Mouse (Mus musculus) myocyte (in vitro differentiated cells): ENCODE measurements around the gene Uvrag. TPM values are rescaled to one million over a fixed set of nuclear protein-coding genes. Genes with fewer than 3 reads are reported as not detected.
A peak's percentile ranks its signal among the peaks of the same experiment; 100 is the strongest.

Source experiments
- H3K27me3 ChIP-seq: one replicate; pipeline ENCODE4 v1.6.1; 2011; ENCODE audit not compliant: control insufficient read depth, insufficient read depth, insufficient read length
- H3K36me3 ChIP-seq: one replicate; pipeline ENCODE4 v1.6.1; 2011; ENCODE audit not compliant: control insufficient read depth, insufficient read depth
- H3K4me2 ChIP-seq: one replicate; pipeline ENCODE4 v1.6.1; 2011; ENCODE audit warnings: low read depth, control low read depth
- H3K4me3 ChIP-seq: one replicate; pipeline ENCODE4 v1.5.1; 2011; ENCODE audit warnings: mild to moderate bottlenecking, control low read depth, moderate library complexity
- H3K79me2 ChIP-seq: one replicate; pipeline ENCODE4 v1.6.1; 2011; ENCODE audit not compliant: control insufficient read depth, insufficient read depth
- H3ac ChIP-seq: one replicate; pipeline ENCODE4 v1.6.1; 2011; ENCODE audit not compliant: control insufficient read depth, insufficient read length
- CEBPB ChIP-seq: IDR thresholded peaks from 2 replicates; pipeline ENCODE4 v1.6.1; 2011; ENCODE audit warnings: mild to moderate bottlenecking, moderate library complexity; ENCODE audit not compliant: poor library complexity, insufficient read depth, severe bottlenecking
- E2F4 ChIP-seq: IDR thresholded peaks from one replicate; pipeline ENCODE4 v1.6.1; 2011; ENCODE audit warnings: mild to moderate bottlenecking, control low read depth, moderate library complexity; ENCODE audit not compliant: insufficient read depth
- MAX ChIP-seq: IDR thresholded peaks from one replicate; pipeline ENCODE4 v1.6.1; 2011; ENCODE audit warnings: low read depth, mild to moderate bottlenecking, control low read depth
- MYOD1 ChIP-seq, 3 experiments: IDR thresholded peaks; one replicate each; pipeline ENCODE4 v1.6.1; 2011; ENCODE audit warnings: control low read depth in 2 of 3, low read depth in 2 of 3, mild to moderate bottlenecking in 2 of 3, moderate library complexity in 1 of 3; ENCODE audit not compliant: insufficient read length in 2 of 3, control insufficient read depth in 1 of 3
- MYOG ChIP-seq, 3 experiments: IDR thresholded peaks; one replicate each; pipeline ENCODE4 v1.6.1; 2011; ENCODE audit warnings: control low read depth in 2 of 3, low read depth in 2 of 3, mild to moderate bottlenecking in 2 of 3; ENCODE audit not compliant: insufficient read length in 2 of 3, control insufficient read depth in 1 of 3, insufficient read depth in 1 of 3
- POLR2A ChIP-seq: IDR thresholded peaks from one replicate; pipeline ENCODE4 v1.6.1; 2011; ENCODE audit warnings: low read depth, mild to moderate bottlenecking, control low read depth, moderate library complexity; ENCODE audit not compliant: insufficient read length
- POLR2AphosphoS2 ChIP-seq: IDR thresholded peaks from one replicate; pipeline ENCODE4 v1.6.1; 2011; ENCODE audit warnings: low read depth, control low read depth; ENCODE audit not compliant: insufficient read length
- REST ChIP-seq: IDR thresholded peaks from one replicate; pipeline ENCODE4 v1.6.1; 2011; ENCODE audit warnings: mild to moderate bottlenecking, control low read depth, moderate library complexity; ENCODE audit not compliant: insufficient read depth, insufficient read length
- SRF ChIP-seq: IDR thresholded peaks from one replicate; pipeline ENCODE4 v1.6.1; 2011; ENCODE audit warnings: low read depth; ENCODE audit not compliant: control insufficient read depth, insufficient read length
- TCF12 ChIP-seq: IDR thresholded peaks from one replicate; pipeline ENCODE4 v1.6.1; 2011; ENCODE audit warnings: mild to moderate bottlenecking, control low read depth; ENCODE audit not compliant: poor library complexity, insufficient read depth, severe bottlenecking
- TCF3 ChIP-seq: IDR thresholded peaks from one replicate; pipeline ENCODE4 v1.6.1; 2011; ENCODE audit warnings: low read depth, control low read depth; ENCODE audit not compliant: insufficient read length
- USF1 ChIP-seq: IDR thresholded peaks from one replicate; pipeline ENCODE4 v1.6.1; 2011; ENCODE audit warnings: low read depth, mild to moderate bottlenecking, control low read depth, moderate library complexity
- polyA plus RNA-seq: library from polyadenylated mRNA; unstranded; fragments of >200 nt; fragmentation: generic; extraction: Trizol; gene quantifications from one replicate; pipeline ENCODE4 v1.2.1, GENCODE M21; 2012; ENCODE audit warnings: missing spikeins

Gene Uvrag
- polyA plus RNA-seq = 9.0 TPM

- peak; percentile 53 for TF ChIP-seq SRF
- TF ChIP-seq CEBPB = no peak
- TF ChIP-seq POLR2A = peak; percentile 76
- TF ChIP-seq POLR2AphosphoS2 = peak; percentile 60
- no peak for TF ChIP-seq MAX
- TF ChIP-seq TCF12 = no peak
- TF ChIP-seq E2F4 = peak; percentile 61
- peak; percentile 98 for TF ChIP-seq USF1
- H3K4me3 ChIP-seq = peak within 1 kb of the TSS; percentile 48
- no peaks in the 10 kb centered on the region for H3K27me3 ChIP-seq
- H3ac ChIP-seq = peak within 1 kb of the TSS; percentile 55
- H3K36me3 ChIP-seq = no peaks in the 10 kb centered on the region
- H3K79me2 ChIP-seq = peaks cover 32% of the 10 kb centered on the region
- peak within 1 kb of the TSS; percentile 92 for H3K4me2 ChIP-seq
Observed at GRCm38 (mm10) chr7:99140984-99141918, at the start of gene Uvrag. Uvrag (minus strand) TSS chr7:99141141.

- peaks cover 4% of the 10 kb centered on the region for H3K27me3 ChIP-seq
Observed at GRCm38 (mm10) chr7:99189885-99190284, 48.9 kb upstream of the Uvrag start.

GRCm38 (mm10) chr7:99188630-99189029 is 47.7 kb upstream of the Uvrag start:
- no peak overlapping the region for H3ac ChIP-seq
- H3K36me3 ChIP-seq = no peaks in the 10 kb centered on the region
- H3K27me3 ChIP-seq = peaks cover 4% of the 10 kb centered on the region
- H3K79me2 ChIP-seq = no peaks in the 10 kb centered on the region
- H3K4me2 ChIP-seq = no peak overlapping the region
- no peak overlapping the region for H3K4me3 ChIP-seq
- TF ChIP-seq E2F4 (no peak), USF1 (no peak), MAX (no peak), POLR2A (no peak), MYOD1 (IDR thresholded peaks at IDR 0.05; ENCODE audit: control insufficient read depth in 1 of 3, insufficient read length in 2 of 3, low read depth in 2 of 3) (no peak), SRF (no peak), POLR2AphosphoS2 (no peak), REST (no peak), CEBPB (no peak), TCF3 (no peak), MYOG (IDR thresholded peaks at IDR 0.05; ENCODE audit: control insufficient read depth in 1 of 3, insufficient read depth in 1 of 3, insufficient read length in 2 of 3, low read depth in 2 of 3) (no peak), TCF12 (no peak)

More at GRCm38 (mm10) chr7:99189885-99190284, 48.9 kb upstream of the Uvrag start:
- TF ChIP-seq E2F4 = no peak
- no peak for TF ChIP-seq REST
- TF ChIP-seq TCF12 = no peak
- TF ChIP-seq POLR2A = no peak
- no peak for TF ChIP-seq MAX
- no peak for TF ChIP-seq MYOG (IDR thresholded peaks at IDR 0.05; ENCODE audit: control insufficient read depth in 1 of 3, insufficient read depth in 1 of 3, insufficient read length in 2 of 3, low read depth in 2 of 3)
- TF ChIP-seq POLR2AphosphoS2 = no peak
- TF ChIP-seq SRF = no peak
- Histone ChIP-seq H3K36me3 (no peaks in the 10 kb centered on the region), H3ac (no peak overlapping the region), H3K4me3 (no peak overlapping the region), H3K79me2 (no peaks in the 10 kb centered on the region), H3K4me2 (no peak overlapping the region)

GRCm38 (mm10) chr7:99187451-99187850 is 46.5 kb upstream of the Uvrag start:
- TF ChIP-seq CEBPB (no peak), MYOD1 (IDR thresholded peaks at IDR 0.05; ENCODE audit: control insufficient read depth in 1 of 3, insufficient read length in 2 of 3, low read depth in 2 of 3) (no peak), TCF3 (no peak), MAX (no peak), POLR2A (no peak), SRF (no peak), USF1 (no peak), POLR2AphosphoS2 (no peak), REST (no peak), TCF12 (no peak), E2F4 (no peak), MYOG (IDR thresholded peaks at IDR 0.05; ENCODE audit: control insufficient read depth in 1 of 3, insufficient read depth in 1 of 3, insufficient read length in 2 of 3, low read depth in 2 of 3) (no peak)

GRCm38 (mm10) chr7:99185405-99185804 is 44.5 kb upstream of the Uvrag start:
- TF ChIP-seq MYOG (IDR thresholded peaks at IDR 0.05; ENCODE audit: control insufficient read depth in 1 of 3, insufficient read depth in 1 of 3, insufficient read length in 2 of 3, low read depth in 2 of 3) (no peak), MYOD1 (IDR thresholded peaks at IDR 0.05; ENCODE audit: control insufficient read depth in 1 of 3, insufficient read length in 2 of 3, low read depth in 2 of 3) (no peak), POLR2AphosphoS2 (no peak), USF1 (no peak), E2F4 (no peak), TCF3 (no peak), POLR2A (no peak), MAX (no peak), SRF (no peak), REST (no peak), CEBPB (no peak), TCF12 (no peak)
- Histone ChIP-seq H3K4me3 (no peak overlapping the region), H3K27me3 (no peaks in the 10 kb centered on the region), H3ac (no peak overlapping the region), H3K36me3 (no peaks in the 10 kb centered on the region), H3K79me2 (no peaks in the 10 kb centered on the region), H3K4me2 (no peak overlapping the region)

More at GRCm38 (mm10) chr7:99187451-99187850, 46.5 kb upstream of the Uvrag start:
- no peak overlapping the region for H3K4me3 ChIP-seq
- no peaks in the 10 kb centered on the region for H3K36me3 ChIP-seq
- H3K4me2 ChIP-seq = no peak overlapping the region
- H3K27me3 ChIP-seq = no peaks in the 10 kb centered on the region
- H3ac ChIP-seq = no peak overlapping the region
- H3K79me2 ChIP-seq = no peaks in the 10 kb centered on the region
